In genomic region chr5:122887926-122888611, GRCm38 (mm10) we compare ENCODE assay signal across 14 mouse cellular contexts. TPM values are rescaled to one million over a fixed set of nuclear protein-coding genes. Genes with fewer than 3 reads are reported as not detected.
DNase-seq lines count a peak whose midpoint lies in the region; ATAC-seq and TF ChIP-seq lines count a peak whose summit lies in the region.
"Had no signal": no experiment of that assay in that cellular context is flagged by ENCODE, and none has a peak within 500 bp of the region (broad histone marks: within the 10 kb centered on the region; RNA-seq: fewer than 3 reads in every experiment).

No protein-coding gene starts in this region.

- no peak overlapping the region for H3K4me2 ChIP-seq in embryonic facial prominence, embryonic 13.5 days
- H3K4me2 ChIP-seq in kidney, embryonic 14.5 days (replicated peaks; ENCODE audit: low read depth, low read length) = no peak overlapping the region
- H3K4me2 ChIP-seq: forebrain, embryonic 15.5 days; hindbrain, embryonic 14.5 days had no signal

- no peak for TF ChIP-seq CTCF in kidney, adult 2 months (conservative IDR thresholded peaks at IDR 0.05; ENCODE audit: insufficient read depth, insufficient read length, low read depth, low read length)

- no peaks in the 10 kb centered on the region for H3K27me3 ChIP-seq in kidney, adult 2 months (replicated peaks; ENCODE audit: control insufficient read depth, insufficient read depth, low read length)
- no peaks in the 10 kb centered on the region for H3K27me3 ChIP-seq in embryonic facial prominence, embryonic 13.5 days
- no peaks in the 10 kb centered on the region for H3K27me3 ChIP-seq in kidney, embryonic 14.5 days (ENCODE audit: control insufficient read depth, insufficient read depth, low read length)
- H3K27me3 ChIP-seq: forebrain, embryonic 15.5 days had no signal

- H3K36me3 ChIP-seq in kidney, adult 2 months (ENCODE audit: control insufficient read depth, insufficient read depth, low read length) = no peaks in the 10 kb centered on the region
- H3K36me3 ChIP-seq in embryonic facial prominence, embryonic 13.5 days = peaks cover 21% of the 10 kb centered on the region
- peaks cover 4% of the 10 kb centered on the region; the same call in 1 of the 2 replicates for H3K36me3 ChIP-seq in kidney, embryonic 14.5 days (ENCODE audit: control insufficient read depth, insufficient read depth, low read length)
- H3K36me3 ChIP-seq: forebrain, embryonic 15.5 days had no signal

- no peaks in the 10 kb centered on the region for H3K9me3 ChIP-seq in embryonic facial prominence, embryonic 13.5 days
- H3K9me3 ChIP-seq in kidney, embryonic 14.5 days (ENCODE audit: control insufficient read depth, low read length) = no peaks in the 10 kb centered on the region
- H3K9me3 ChIP-seq: forebrain, embryonic 15.5 days had no signal

- ATAC-seq in embryonic facial prominence, embryonic 13.5 days (ENCODE audit: insufficient number of reproducible peaks, insufficient read depth, low FRiP score, low TSS enrichment, low read depth) = no peak
- peak; percentile 59; the same call in 1 of the 2 replicates for ATAC-seq in kidney, embryonic 14.5 days (ENCODE audit: low FRiP score, low TSS enrichment)
- ATAC-seq in megakaryocyte, adult 5-6 weeks (ENCODE audit: poor library complexity, severe bottlenecking) = no peak
- ATAC-seq: forebrain, embryonic 15.5 days had no signal

- peak; percentile 65 for DNase-seq in kidney, adult 2 months
- DNase-seq in kidney, postnatal 4 days = no peak
- DNase-seq in yolk sac, embryonic 10.5 days (ENCODE audit: low spot score) = peak; percentile 48
- no peak for DNase-seq in cerebellum, adult 11-12 months
- DNase-seq: gastrocnemius, adult 2 months; liver; lung, adult 2 months; midbrain, embryonic 14.5 days had no signal

- no peak overlapping the region for H3K4me3 ChIP-seq in kidney, adult 2 months (ENCODE audit: insufficient read depth, low read depth, low read length)
- H3K4me3 ChIP-seq in embryonic facial prominence, embryonic 13.5 days = no peak overlapping the region
- no peak overlapping the region for H3K4me3 ChIP-seq in kidney, embryonic 14.5 days (ENCODE audit: low read length)
- H3K4me3 ChIP-seq: forebrain, embryonic 15.5 days; gastrocnemius, adult 2 months had no signal

- WGBS in kidney, adult 2 months = 67% methylated on average over 8 of the region's 8 CpGs
- 77% methylated on average over 8 of the region's 8 CpGs for WGBS in embryonic facial prominence, embryonic 13.5 days
- 38% methylated on average over 8 of the region's 8 CpGs for whole genome bisulfite sequencing in kidney, embryonic 14.5 days

- H3K4me1 ChIP-seq in kidney, adult 2 months (ENCODE audit: control insufficient read depth, insufficient read depth, low read length) = peaks cover 18% of the 10 kb centered on the region
- peaks cover 20% of the 10 kb centered on the region; the same call in 1 of the 2 replicates for H3K4me1 ChIP-seq in embryonic facial prominence, embryonic 13.5 days
- peaks cover 28% of the 10 kb centered on the region for H3K4me1 ChIP-seq in kidney, embryonic 14.5 days (ENCODE audit: control insufficient read depth, insufficient read depth, low read length)

- H3K9ac ChIP-seq in embryonic facial prominence, embryonic 13.5 days = no peak overlapping the region
- H3K9ac ChIP-seq in kidney, embryonic 14.5 days (ENCODE audit: low read depth, low read length) = no peak overlapping the region
- H3K9ac ChIP-seq: forebrain, embryonic 15.5 days; hindbrain, embryonic 14.5 days had no signal

- no peak for TF ChIP-seq POLR2A in kidney, adult 2 months (IDR thresholded peaks at IDR 0.05; ENCODE audit: low read depth, low read length)

- H3K27ac ChIP-seq in kidney, adult 2 months (ENCODE audit: insufficient read depth, low read depth, low read length) = no peak overlapping the region
- 0 out of 2 replicates have a peak overlapping the region, but pooled peaks have one; percentile 28 for H3K27ac ChIP-seq in embryonic facial prominence, embryonic 13.5 days
- H3K27ac ChIP-seq in kidney, embryonic 14.5 days (ENCODE audit: low read depth, low read length) = no peak overlapping the region
- H3K27ac ChIP-seq: gastrocnemius, adult 2 months; hindbrain, embryonic 14.5 days; macrophage had no signal

RNA-seq across cellular contexts. Expression of gene Rnf34, which starts 38.2 kb away (rescaled TPM):
- 12.8 and 13.0 TPM in 2 replicates for polyA plus RNA-seq in kidney, adult 2 months (2012; rRNA removed)
- polyA plus RNA-seq in embryonic facial prominence, embryonic 13.5 days (2015; fragmentation: Nextera tagmentation; extraction: Ambion mirVana) = 38.9 and 43.0 TPM in 2 replicates
- 33.4 and 35.1 TPM in 2 replicates for polyA plus RNA-seq in kidney, embryonic 14.5 days (2014; fragmentation: Nextera tagmentation; extraction: Ambion mirVana)
- 10.5 and 13.5 TPM in 2 replicates for total RNA-seq in megakaryocyte, adult 5-6 weeks (2015)
- total RNA-seq in megakaryocyte, adult 5-6 weeks (2017) = 25.2 and 25.3 TPM in 2 replicates

Comparison
In these comparisons a context has a peak if more than half of its experiments do, and no peak if none do; other contexts are left out.
1. DNase-seq: peak in kidney, adult 2 months (single experiment) and yolk sac, embryonic 10.5 days (single experiment); none in kidney, postnatal 4 days (0 of 2) and cerebellum, adult 11-12 months (single experiment).